Mouse (Mus musculus) thymus, adult 2 months (tissue): ENCODE measurements around the gene Efcab9. TPM values are rescaled to one million over a fixed set of nuclear protein-coding genes. Genes with fewer than 3 reads are reported as not detected.

Experiments
- DNase-seq: peaks from one replicate; pipeline ENCODE4 v3.0.0; 2021
- H3K27ac ChIP-seq: fragments of 200-500 bp; 2 replicates; pipeline ENCODE4 v1.5.1; 2012; ENCODE audit warnings: low read length, control low read depth; ENCODE audit not compliant: control insufficient read depth, insufficient read depth
- H3K27me3 ChIP-seq: fragments of 200-500 bp; 2 replicates; pipeline ENCODE4 v1.6.1; 2012; ENCODE audit warnings: mild to moderate bottlenecking, low read length, moderate library complexity, mixed read lengths; ENCODE audit not compliant: control insufficient read depth, insufficient read depth
- H3K36me3 ChIP-seq: fragments of 200-500 bp; 2 replicates; pipeline ENCODE4 v1.6.1; 2012; ENCODE audit warnings: mild to moderate bottlenecking, low read length, moderate library complexity; ENCODE audit not compliant: control insufficient read depth, insufficient read depth
- H3K4me1 ChIP-seq: fragments of 200-500 bp; replicated peaks from 2 replicates; pipeline ENCODE4 v1.6.1; 2012; ENCODE audit warnings: low read length; ENCODE audit not compliant: control insufficient read depth, insufficient read depth
- H3K4me3 ChIP-seq: fragments of 200-500 bp; 2 replicates; pipeline ENCODE4 v1.5.1; 2012; ENCODE audit warnings: mild to moderate bottlenecking, low read length, control low read depth, moderate library complexity; ENCODE audit not compliant: control insufficient read depth, insufficient read depth
- CTCF ChIP-seq: fragments of 200-500 bp; IDR thresholded peaks from 2 replicates; pipeline ENCODE4 v1.5.1; 2012; ENCODE audit warnings: mild to moderate bottlenecking, control low read depth, low read length, moderate library complexity, borderline replicate concordance; ENCODE audit not compliant: control insufficient read depth, poor library complexity, insufficient read depth; ENCODE audit errors: extremely low read depth
- POLR2A ChIP-seq: fragments of 200-500 bp; IDR thresholded peaks from 2 replicates; pipeline ENCODE4 v1.6.1; 2012; ENCODE audit warnings: mild to moderate bottlenecking, low read length, control low read depth, moderate library complexity; ENCODE audit not compliant: control insufficient read depth, poor library complexity, insufficient read depth; ENCODE audit errors: extremely low read depth
- WGBS: fragments of 180-500 bp; shearing (Covaris S2); methylation state at CpG from one replicate; pipeline ENCODE4 v1.1.7; 2018; 5-methylcytosine and 5-hydroxymethylcytosine counted together
- polyA plus RNA-seq: library from polyadenylated mRNA; depleted of rRNA; stranded (reverse); fragments of >200 nt; gene quantifications from 2 replicates; pipeline ENCODE4 v1.2.3, GENCODE M21; 2012

The Efcab9 gene
- polyA plus RNA-seq, 1 experiment: 0.71 TPM

DNA sequence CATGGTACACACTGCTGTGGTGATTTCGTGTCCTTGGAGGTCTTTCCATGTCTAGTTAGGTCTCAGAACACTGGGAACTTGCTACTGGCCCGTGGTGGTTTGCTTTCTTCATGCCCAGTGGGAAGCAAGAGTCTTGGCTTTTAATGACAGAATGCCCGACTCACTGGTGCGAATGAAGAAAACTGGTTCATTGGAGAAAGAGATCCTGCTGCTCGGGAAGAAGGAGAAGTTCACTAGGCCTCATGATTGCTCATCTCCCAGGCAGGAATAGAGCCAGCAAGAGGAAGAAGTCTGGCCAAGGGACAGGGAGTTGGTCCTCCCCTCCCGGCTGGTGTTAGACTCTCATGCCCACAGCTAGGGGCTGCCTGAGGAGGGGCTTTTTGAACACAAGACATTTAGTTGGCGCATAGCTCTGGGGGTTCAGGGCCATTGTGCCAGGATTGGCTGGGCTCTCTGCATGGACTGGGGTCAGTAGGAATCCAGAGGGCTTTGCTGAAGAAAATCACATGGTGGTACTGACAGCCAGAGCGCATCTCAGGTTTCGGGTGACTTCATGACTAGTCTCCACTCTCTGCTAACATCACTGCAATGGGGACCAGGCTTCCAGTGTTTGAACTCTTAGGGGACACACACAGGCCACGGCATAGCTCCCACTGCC is 24.6 kb upstream of the Efcab9 start:
- Histone ChIP-seq H3K27ac (no peak overlapping the region), H3K4me3 (no peak overlapping the region), H3K4me1 (peaks cover 52% of the 10 kb centered on the region), H3K36me3 (no peaks in the 10 kb centered on the region), H3K27me3 (no peaks in the 10 kb centered on the region)
- no peak for TF ChIP-seq CTCF
- TF ChIP-seq POLR2A: no peak
- DNase-seq: no peak
- WGBS: 95% methylated on average over 10 of the region's 10 CpGs

DNA sequence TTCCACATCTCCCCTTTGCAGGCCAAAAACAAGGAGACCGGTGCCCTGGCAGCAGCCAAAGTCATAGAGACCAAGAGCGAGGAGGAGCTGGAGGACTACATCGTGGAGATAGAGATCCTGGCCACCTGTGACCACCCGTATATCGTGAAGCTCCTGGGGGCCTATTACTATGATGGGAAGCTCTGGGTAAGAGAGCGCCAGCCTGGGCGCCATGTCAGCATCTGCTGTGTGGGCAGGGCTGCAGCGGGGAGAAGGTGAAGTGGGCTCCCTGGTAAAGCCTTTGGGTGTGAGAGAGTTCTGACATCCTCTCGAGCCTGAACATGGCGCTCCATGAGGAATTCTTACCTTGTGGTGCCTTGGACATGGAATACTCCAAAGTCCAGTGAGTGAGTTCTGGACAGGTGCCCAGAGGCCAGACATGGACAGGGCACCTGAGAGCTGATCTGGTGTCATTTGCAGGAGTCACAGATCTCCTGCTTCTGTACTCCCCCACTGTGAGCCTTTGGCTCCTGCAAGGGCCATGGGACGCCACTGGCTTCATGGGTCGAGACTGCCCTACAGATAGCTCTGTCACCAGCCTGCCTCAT is 23.3 kb upstream of the Efcab9 start:
- no peak overlapping the region for H3K4me3 ChIP-seq
- DNase-seq: no peak
- TF ChIP-seq POLR2A (no peak), CTCF (no peak)
- peak overlapping the region; percentile 8; the same call in 1 of the 2 replicates for H3K27ac ChIP-seq
- no peaks in the 10 kb centered on the region for H3K27me3 ChIP-seq
- H3K4me1 ChIP-seq: peaks cover 60% of the 10 kb centered on the region
- no peaks in the 10 kb centered on the region for H3K36me3 ChIP-seq
- WGBS: 75% methylated on average over 12 of the region's 12 CpGs

DNA sequence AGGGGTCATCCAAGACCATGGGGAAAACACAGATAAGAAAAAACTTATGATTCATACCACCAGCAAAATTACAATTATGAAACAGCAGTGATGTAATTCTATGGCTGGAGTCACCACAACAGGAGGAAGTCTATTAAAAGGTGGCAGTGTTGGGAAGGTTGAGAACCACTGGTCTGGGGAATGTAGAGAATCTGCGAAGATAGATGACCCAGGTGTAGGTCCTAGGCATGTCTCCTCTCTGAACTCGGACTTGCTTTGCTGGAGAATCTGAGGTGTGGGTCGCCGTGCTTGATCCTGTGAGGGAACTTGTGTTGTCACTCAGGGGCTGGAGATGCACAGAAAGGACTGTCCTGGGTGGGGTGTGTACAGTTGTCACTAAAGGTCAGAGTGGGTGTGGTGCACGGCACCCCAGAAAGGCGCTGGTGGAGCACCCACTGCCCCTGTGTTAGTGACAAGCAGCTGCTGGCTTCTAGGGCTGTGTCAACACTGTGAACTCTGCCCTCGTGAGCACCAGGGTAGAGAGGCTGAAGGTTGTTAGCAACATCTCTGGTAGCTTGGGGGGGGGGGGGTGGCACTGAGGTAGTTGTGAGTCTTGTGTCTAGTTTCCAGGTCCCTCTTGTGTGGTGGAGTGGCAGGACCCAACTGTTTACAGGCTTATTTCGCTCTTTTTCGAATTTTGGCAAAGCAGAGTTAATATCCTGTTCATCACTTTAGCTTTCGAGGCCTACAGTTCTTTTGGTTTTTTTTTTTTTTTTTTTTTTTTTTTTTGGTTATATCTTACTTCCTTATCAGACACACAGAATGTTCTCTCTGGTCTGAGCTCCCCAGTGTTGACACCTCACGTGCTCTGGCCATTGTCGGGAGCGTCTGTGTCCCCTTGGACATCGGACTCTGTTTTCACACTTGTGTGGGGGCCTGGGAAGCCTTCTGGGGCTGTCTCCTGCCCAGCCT is 22.5 kb upstream of the Efcab9 start:
- H3K27ac ChIP-seq: peak overlapping the region; percentile 77
- no peak overlapping the region for H3K4me3 ChIP-seq
- WGBS: 36% methylated on average over 14 of the region's 14 CpGs

DNA sequence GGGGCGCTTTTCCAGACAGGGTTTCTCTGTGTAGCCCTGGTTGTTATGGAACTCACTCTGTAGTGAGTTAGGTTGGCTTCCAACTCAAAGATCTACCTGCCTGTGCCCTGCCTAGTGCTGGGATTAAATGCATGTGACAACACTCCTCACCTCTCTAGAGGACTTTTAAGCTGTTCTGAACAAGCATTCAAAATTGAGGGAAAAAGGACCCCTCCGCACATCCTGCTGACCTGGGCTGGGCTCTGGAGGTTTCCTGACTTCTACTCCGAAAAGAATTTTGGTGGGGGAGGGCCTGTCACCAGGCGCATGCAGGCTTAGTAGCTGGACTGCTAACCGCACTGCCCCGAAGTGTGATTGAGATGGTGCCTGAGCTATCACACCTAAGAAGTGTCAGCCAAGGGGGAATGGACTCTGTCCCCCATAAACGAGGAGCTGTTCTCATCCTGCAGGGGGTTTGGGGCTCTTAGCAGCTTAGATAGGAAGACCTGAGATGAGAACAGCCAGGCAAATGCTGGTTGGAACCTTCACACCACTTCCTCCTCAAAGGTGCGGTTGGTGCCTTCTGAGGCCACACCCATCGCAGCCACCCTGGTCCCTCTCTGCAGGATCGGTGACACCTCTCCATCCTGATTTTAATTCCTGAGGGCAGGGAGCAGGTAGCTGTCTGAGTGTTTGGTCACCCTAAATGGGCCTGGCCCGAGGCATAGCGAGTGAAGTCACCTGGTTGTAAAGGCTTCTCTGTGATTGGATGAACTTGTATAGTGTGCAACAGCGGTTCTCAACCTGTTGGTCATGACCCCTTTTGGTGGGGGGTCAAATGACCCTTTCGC is 21.6 kb upstream of the Efcab9 start:
- no peak overlapping the region for H3K4me3 ChIP-seq
- WGBS: 31% methylated on average over 14 of the region's 14 CpGs
- H3K36me3 ChIP-seq: no peaks in the 10 kb centered on the region
- peak; percentile 49 for DNase-seq
- no peaks in the 10 kb centered on the region for H3K27me3 ChIP-seq
- H3K27ac ChIP-seq: peak overlapping the region; percentile 50
- H3K4me1 ChIP-seq: peaks cover 56% of the 10 kb centered on the region
- TF ChIP-seq POLR2A (no peak), CTCF (no peak)

More for the DNA sequence above, 22.5 kb upstream of the Efcab9 start:
- no peak for DNase-seq
- Histone ChIP-seq H3K27me3 (no peaks in the 10 kb centered on the region), H3K4me1 (peaks cover 61% of the 10 kb centered on the region), H3K36me3 (no peaks in the 10 kb centered on the region)
- no peak for TF ChIP-seq CTCF
- no peak for TF ChIP-seq POLR2A

DNA sequence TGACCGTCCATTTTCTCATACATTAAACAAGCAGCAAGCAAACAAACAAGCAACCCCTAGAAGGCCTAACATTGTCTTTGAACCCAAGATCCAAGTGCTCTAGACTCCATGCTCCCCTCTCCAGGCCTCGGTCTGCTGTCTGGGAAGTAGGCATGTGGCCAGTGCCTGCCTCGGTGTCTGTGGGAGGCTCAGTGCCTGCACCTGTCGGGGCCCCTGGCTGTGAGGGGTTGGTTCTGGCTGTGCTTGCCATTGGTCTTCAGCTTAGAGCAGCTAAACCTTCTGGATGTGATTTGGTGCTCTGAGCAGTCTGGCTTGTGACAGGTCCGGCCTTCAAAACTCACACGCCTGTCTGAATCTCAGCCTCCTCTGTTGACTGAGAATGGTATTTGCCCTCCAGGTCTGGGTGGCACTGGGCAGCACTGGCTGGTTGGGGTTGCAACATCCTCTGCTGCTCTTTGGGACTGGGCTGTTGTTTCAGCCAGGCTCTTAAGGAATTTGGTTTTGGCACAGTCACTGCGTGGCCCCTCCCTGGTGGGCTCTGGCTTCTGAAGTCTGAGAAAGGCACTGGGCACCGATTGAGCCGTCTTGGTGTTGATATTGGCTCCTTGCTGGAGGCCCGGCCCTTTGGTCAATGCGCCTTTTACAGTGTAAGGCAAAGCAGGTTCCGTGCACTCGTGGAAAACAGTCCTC is 20.7 kb upstream of the Efcab9 start:
- WGBS: 77% methylated on average over 13 of the region's 13 CpGs
- no peak for TF ChIP-seq POLR2A
- no peak for TF ChIP-seq CTCF
- Histone ChIP-seq H3K4me1 (peaks cover 48% of the 10 kb centered on the region), H3K27me3 (no peaks in the 10 kb centered on the region), H3K4me3 (no peak overlapping the region), H3K36me3 (no peaks in the 10 kb centered on the region), H3K27ac (no peak overlapping the region)
- DNase-seq: no peak
